Mouse (Mus musculus) bone marrow macrophage, adult 2 months (primary cell): ENCODE data around the gene Ythdf1. TPM values are rescaled to one million over a fixed set of nuclear protein-coding genes. Genes with fewer than 3 reads are reported as not detected.

Experiments used
- H3K27ac ChIP-seq: 2 replicates; pipeline ENCODE4 v1.5.1; 2012; ENCODE audit warnings: low read depth, low read length; ENCODE audit not compliant: insufficient read depth
- H3K4me1 ChIP-seq: 2 replicates; pipeline ENCODE4 v1.6.1; 2012; ENCODE audit warnings: low read length; ENCODE audit not compliant: control insufficient read depth, insufficient read depth
- H3K4me3 ChIP-seq: 2 replicates; pipeline ENCODE4 v1.5.1; 2012; ENCODE audit warnings: mild to moderate bottlenecking, low read length, moderate library complexity; ENCODE audit not compliant: insufficient read depth
- CTCF ChIP-seq: IDR thresholded peaks from 2 replicates; pipeline ENCODE4 v1.5.1; 2012; ENCODE audit warnings: low read depth, mild to moderate bottlenecking, low read length, moderate library complexity
- POLR2A ChIP-seq: IDR thresholded peaks from 2 replicates; pipeline ENCODE4 v1.6.1; 2012; ENCODE audit warnings: mild to moderate bottlenecking, low read depth, low read length, borderline replicate concordance
- polyA plus RNA-seq: library from polyadenylated mRNA; stranded (reverse); fragments of >200 nt; gene quantifications from 2 replicates; pipeline ENCODE4 v1.2.4, GENCODE M21; 2012; ENCODE audit not compliant: missing spikeins, insufficient read depth, insufficient read length

Ythdf1 gene
- polyA plus RNA-seq, 1 experiment = 34.0 TPM

- TF ChIP-seq CTCF (peak; percentile 67), POLR2A (no peak)
- H3K4me3 ChIP-seq = no peak overlapping the region
- no peak overlapping the region for H3K27ac ChIP-seq
- no peaks in the 10 kb centered on the region for H3K4me1 ChIP-seq
Observed at GRCm38 (mm10) chr2:180894734-180895133, 26.0 kb downstream of the Ythdf1 start.

- H3K4me3 ChIP-seq = no peak overlapping the region
- TF ChIP-seq CTCF (no peak), POLR2A (no peak)
- no peaks in the 10 kb centered on the region for H3K4me1 ChIP-seq
- H3K27ac ChIP-seq = no peak overlapping the region
Observed at GRCm38 (mm10) chr2:180894029-180894623, 26.6 kb downstream of the Ythdf1 start.

GRCm38 (mm10) chr2:180893537-180894028 lies 27.2 kb downstream of the Ythdf1 start:
- no peak overlapping the region for H3K27ac ChIP-seq
- peak overlapping the region; percentile 27 for H3K4me3 ChIP-seq
- H3K4me1 ChIP-seq = no peaks in the 10 kb centered on the region
- TF ChIP-seq CTCF (no peak), POLR2A (no peak)

GRCm38 (mm10) chr2:180892841-180893521 lies 27.8 kb downstream of the Ythdf1 start:
- H3K4me3 ChIP-seq = peak overlapping the region; percentile 27
- no peaks in the 10 kb centered on the region for H3K4me1 ChIP-seq
- no peak overlapping the region for H3K27ac ChIP-seq
- TF ChIP-seq POLR2A = no peak
- no peak for TF ChIP-seq CTCF

- Histone ChIP-seq H3K4me1 (no peaks in the 10 kb centered on the region), H3K27ac (no peak overlapping the region), H3K4me3 (no peak overlapping the region)
- TF ChIP-seq POLR2A (no peak), CTCF (no peak)
Observed at GRCm38 (mm10) chr2:180891835-180892323, 28.9 kb downstream of the Ythdf1 start.

- no peak for TF ChIP-seq CTCF
- no peak for TF ChIP-seq POLR2A
- H3K4me3 ChIP-seq = no peak overlapping the region
Observed at GRCm38 (mm10) chr2:180891075-180891834, 29.5 kb downstream of the Ythdf1 start.

GRCm38 (mm10) chr2:180890422-180891074 lies 30.2 kb downstream of the Ythdf1 start:
- Histone ChIP-seq H3K4me1 (no peaks in the 10 kb centered on the region), H3K4me3 (no peak overlapping the region), H3K27ac (no peak overlapping the region)
- TF ChIP-seq POLR2A (no peak), CTCF (no peak)

More at GRCm38 (mm10) chr2:180891075-180891834, 29.5 kb downstream of the Ythdf1 start:
- Histone ChIP-seq H3K4me1 (no peaks in the 10 kb centered on the region), H3K27ac (no peak overlapping the region)

GRCm38 (mm10) chr2:180889921-180890280 lies 30.8 kb downstream of the Ythdf1 start:
- TF ChIP-seq POLR2A (no peak), CTCF (no peak)

GRCm38 (mm10) chr2:180889271-180889920 lies 31.4 kb downstream of the Ythdf1 start:
- H3K4me3 ChIP-seq = no peak overlapping the region
- TF ChIP-seq CTCF = no peak
- TF ChIP-seq POLR2A = no peak
- H3K27ac ChIP-seq = no peak overlapping the region
- H3K4me1 ChIP-seq = no peaks in the 10 kb centered on the region

More at GRCm38 (mm10) chr2:180889921-180890280, 30.8 kb downstream of the Ythdf1 start:
- H3K4me3 ChIP-seq = no peak overlapping the region
- H3K4me1 ChIP-seq = no peaks in the 10 kb centered on the region
- H3K27ac ChIP-seq = no peak overlapping the region
